Mouse (Mus musculus): Measurements from ENCODE around the gene Prkn.

DNA sequence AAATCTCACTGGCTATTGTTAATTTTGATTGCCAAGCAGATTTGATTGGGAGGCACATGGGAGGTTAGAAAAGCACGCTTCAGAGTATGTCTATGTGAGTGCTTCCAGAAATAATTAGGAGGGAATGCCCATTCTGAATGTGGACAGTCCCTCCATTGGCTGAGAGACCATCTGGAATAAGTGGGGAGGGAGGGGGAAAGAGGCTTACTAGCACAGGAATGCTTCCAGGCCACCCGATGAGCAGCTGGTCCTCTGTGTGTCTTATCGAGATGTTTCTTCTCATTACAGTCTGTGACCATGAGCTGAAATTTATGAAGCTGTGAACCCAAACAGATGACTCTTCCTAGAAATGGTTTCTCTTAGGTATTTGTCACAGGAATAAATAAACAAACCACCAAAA, 493.6 kb downstream of the Prkn start:
- TF ChIP-seq CTCF (IDR thresholded peaks at IDR 0.05; ENCODE audit: extremely low read depth, insufficient read length, insufficient replicate concordance, low read depth, low read length) (no peak), POLR2A (IDR thresholded peaks at IDR 0.05; ENCODE audit: low read depth, low read length) (no peak)

Measured in small intestine, adult 2 months (tissue).